Mouse (Mus musculus) layer of hippocampus, postnatal 10 days (tissue): ENCODE measurements at regions not wholly inside any gene's neighbourhood (a gene's known extent, or its start where the extent isn't known, plus 50 kb on each side); places are given as distances from the start of the nearest gene placed in this dataset.

Source experiments
- DNase-seq, 2 experiments: peaks; one replicate each; pipeline ENCODE4 v3.0.0; 2021; ENCODE audit warnings: low spot score in 2 of 2

DNA sequence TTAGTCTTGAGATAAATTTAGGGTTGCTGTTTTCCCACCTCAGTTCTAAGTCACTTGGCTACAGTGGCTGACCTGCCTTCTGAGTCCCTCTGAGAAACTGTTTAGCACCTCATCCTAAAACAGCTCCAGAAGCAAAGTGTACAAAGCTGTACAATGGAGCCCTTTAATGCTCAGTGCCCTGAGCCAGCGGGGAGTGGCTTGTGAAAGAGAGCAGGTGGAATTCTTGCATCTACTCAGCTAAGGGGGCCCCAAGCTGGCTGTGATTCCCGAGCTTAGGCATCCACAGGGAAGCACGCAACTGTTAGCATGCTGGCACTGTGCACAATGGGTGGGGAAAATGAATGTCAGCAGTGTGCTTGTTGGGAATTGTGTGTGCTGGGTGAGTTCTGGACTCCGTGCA lies 63.2 kb upstream of the Kcnj15 start:
- no peak for DNase-seq

DNA sequence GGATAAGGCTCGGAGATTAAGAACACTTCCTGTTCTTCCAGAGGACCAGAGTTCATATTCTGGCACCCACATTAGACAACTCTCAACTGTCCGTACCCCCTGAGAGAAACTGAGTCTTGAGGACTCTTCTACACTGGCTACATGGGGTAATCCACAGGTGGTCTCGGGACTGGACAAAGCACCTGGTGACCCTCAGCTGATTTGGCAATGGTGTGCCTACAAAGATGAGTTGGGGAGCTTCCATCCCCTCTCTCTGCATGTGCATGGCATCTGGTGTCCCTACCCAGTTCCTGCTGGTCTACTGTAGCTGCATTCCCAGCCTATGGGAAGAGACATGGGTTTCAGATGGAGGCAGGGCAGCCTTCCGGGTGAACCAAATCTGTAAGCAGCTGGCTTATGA lies 61.2 kb upstream of the Kcnj15 start:
- no peak for DNase-seq

DNA sequence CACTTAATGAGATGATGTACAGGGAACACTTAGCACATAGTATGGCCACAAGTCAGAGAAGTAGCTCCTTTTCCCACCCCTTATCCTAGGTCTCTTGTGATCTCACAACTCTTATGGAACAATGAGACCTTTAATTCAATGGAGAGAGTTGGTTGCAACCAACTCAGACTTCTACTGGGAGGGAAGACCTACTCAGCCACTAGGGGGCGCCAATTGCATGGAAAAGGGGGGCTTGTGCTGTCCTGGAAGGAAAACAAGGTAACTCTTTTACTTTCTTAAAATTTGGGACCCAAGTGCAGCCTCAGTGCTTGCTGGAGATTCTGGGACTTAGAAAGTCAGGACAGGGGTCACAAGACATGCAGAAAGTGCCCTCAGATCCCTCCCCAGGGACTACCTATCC lies 60.7 kb upstream of the Kcnj15 start:
- DNase-seq: peak; percentile 79 to 85

DNA sequence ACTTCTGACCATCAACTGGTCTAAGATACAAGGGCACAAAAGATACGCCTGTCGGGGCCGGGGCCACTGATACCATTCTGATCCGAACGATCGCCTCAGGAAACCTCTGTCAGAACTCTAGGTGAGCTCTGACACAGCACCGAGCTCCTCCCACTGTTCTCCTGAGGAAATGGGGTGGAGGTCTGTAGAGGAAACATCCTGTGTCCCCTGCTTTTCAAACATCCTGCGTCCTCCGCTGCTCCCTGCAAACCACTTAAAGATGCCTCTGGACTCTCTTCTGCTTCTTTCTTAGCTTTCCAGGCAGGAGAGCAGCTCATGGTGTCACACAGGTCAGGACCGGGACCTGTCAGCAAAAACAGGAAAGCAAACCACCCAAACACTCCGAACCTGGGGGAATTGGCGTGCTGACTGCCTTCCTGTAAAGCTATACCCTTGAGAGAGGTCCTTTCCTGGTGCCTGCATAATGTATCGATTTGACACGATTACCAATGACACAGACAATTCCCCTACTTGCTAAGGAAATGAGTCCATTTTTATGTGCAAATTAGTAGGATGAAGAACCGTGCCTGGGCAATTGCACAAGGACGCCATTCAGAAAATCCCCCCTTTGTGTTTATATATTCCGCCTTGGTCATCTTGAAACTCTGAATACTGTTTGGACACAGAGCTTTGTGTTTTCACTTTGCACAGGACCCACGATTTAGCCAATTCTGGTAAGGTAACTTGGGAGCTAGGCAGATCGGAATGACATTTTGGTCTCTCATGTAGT lies 58.4 kb upstream of the Kcnj15 start:
- no peak for DNase-seq

DNA sequence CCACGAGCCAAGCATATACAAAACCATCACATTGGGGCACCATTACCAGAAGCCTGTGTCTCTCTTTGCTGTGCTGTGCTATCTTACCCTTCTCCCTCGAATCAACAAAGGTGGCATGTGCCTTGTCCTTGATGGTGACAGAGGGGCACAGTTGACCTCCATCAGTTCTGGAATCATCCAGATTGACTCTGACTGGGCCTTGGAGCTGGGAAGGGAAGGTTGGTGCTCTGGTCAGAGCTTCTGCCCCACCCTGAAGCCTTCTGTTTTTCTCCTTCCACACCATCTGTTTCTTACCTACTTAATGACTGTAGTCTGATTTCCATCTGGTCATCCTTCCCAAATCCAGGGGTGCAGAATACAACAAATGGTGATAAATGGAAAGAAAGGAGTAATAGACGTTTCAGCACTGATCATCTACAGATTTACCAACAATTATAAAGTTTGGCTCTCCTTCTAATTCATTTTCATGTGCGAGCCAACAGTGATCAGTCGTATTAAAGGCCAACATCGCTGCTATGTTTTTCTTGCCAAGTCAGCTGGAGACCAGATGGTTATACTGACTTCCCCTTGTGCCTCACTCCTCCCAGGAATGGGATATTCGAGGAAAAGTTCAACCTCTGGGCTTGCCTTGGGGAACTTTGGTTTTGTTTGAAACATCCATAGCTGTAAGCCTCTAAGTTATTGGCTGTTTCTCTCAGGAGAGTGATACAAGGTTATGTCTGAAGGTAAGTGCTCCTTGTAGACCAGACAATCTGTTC lies 55.1 kb upstream of the Kcnj15 start:
- no peak for DNase-seq

DNA sequence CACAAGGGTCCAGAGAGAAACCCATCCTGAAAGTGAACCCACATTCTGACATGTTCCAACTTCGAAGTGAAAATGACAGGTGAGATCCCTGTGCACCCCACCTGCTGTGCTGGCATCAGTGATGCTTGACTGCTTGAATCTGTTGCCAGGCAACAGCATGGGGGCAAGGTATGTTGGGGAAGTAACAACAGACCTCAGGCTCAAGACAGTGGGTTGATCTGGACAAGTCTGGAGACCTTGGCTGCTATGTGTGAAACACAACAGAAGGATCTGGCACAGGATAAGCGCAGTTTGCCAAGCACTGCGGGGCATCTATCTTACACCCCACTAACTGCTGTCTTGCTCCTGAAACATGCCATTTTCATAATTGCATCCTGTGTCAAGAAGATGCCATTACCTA lies 54.3 kb upstream of the Kcnj15 start:
- no peak for DNase-seq

DNA sequence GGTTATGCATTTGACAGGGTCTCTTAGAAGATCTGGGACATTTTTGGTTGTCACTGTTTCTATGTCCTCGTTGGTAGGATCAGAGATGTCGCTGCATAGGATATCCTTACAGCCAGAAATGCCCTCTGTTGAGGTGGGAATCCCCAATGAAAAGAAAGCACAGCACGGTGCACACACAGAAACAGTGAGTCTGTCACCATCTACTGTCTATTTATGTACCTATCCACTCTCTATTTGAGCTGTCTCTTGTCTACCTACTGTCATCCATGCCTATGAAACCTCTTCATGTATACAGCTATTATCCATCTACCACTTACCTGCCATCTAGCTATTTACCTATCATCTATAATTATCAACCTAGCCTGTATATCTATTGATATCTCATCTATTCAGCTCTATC lies 53.6 kb upstream of the Kcnj15 start:
- no peak for DNase-seq

DNA sequence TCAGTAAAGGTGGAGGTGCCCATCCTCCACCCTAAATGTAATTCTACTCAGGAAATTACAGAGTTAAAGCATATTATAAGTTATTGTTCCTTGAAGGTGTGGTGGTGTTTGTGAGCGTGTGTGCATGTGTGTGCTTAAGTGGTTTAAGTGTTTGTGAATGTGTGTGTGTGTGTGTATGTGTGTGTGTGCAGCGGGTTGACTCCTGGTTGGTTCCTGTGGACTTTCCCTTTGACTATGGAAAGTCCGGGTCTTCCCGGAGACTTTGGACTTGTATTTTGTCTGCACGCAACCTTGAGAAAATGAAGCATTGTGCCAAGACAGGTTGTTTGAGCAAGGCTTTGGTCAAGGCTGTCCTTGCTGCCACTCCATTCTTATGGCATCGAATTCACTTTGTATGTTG lies 52.9 kb upstream of the Kcnj15 start:
- no peak for DNase-seq

DNA sequence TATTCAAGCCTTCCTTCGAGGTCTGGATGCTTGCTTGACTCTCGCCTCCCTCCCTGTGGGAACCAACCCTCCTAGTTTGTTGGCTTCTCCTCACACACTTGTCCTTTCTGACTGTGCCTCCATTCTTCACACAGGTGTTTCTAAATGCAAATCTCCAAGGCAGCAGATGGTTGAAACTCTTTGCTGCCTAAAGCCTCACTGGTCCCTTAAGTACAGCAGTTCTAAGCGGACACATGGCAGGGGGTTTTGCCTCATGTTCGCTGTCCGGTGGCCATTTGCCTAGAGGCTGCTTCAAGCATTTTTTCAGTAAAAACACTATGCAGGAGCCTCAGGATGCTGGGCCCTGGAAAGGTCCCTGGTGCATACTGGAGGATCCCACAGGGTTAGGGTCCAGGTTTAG lies 50.9 kb upstream of the Kcnj15 start:
- DNase-seq: no peak

DNA sequence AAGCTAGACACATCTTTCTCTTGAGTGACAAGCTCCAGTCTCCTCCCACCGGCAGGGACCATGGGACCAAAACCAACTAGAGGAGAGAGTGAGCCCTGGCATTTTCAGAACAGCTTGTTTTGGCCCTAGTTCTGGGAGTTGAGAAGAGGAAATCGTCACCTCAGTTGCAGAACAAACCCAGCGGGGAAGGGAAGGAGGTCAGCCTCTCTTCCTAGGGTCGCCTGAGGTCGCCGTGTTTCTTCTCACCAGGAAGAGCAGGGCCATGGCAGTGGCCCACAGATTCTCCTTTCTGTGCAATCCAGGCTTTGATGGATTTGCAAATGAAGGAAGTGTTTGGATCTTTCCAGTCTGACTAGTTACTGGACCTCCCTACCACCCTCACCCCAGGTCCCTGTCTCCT lies 49.8 kb upstream of the Kcnj15 start:
- DNase-seq: no peak
